Comparison of ENCODE assay signal across 8 mouse cellular contexts in the genomic region with DNA sequence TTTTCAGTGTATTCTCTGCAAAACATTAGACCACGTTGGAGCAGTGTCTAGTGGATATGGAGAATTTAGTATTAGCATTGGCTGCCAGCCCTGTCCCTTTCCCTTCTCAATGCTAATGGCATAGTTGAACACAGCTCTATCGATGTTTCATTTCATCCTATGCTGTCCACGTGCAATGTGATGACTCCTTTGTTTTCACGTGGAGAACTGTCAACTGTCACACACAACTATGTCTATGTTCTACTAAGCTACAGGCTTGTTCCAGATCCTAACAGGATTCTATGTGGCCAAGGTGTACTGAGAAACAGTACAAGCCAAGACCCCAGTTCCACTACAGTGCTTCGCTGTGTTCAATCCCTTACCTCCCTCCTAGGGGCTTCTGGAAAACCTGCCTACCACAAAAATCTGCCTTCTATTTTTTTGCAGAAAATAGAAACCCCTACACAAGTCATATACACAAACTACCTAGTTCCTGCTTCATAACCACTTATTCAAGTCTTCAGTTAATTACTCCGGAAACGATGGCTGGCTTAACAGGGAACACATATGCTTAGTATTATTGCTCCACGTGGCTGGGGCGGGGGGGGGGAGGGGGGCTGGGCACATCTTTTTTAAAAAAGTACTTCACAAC. TPM values are rescaled to one million over a fixed set of nuclear protein-coding genes. Genes with fewer than 3 reads are reported as not detected.
DNase-seq lines count a peak whose midpoint lies in the region; ATAC-seq and TF ChIP-seq lines count a peak whose summit lies in the region.

No protein-coding gene starts in this region.

- TF ChIP-seq CTCF in lung, embryonic 14.5 days (IDR thresholded peaks at IDR 0.05; ENCODE audit: low read depth) = no peak

- H3K9ac ChIP-seq in lung, embryonic 14.5 days = peak overlapping the region; percentile 99
- peak overlapping the region; percentile 99 for H3K9ac ChIP-seq in intestine, embryonic 16.5 days (ENCODE audit: low read depth, low read length)
- H3K9ac ChIP-seq in neural tube, embryonic 14.5 days (replicated peaks; ENCODE audit: low read depth, low read length) = peak overlapping the region; percentile 99; the same call in 1 of the 2 replicates

- H3K4me1 ChIP-seq in lung, embryonic 14.5 days (ENCODE audit: insufficient read depth) = peaks cover 28% of the 10 kb centered on the region
- H3K4me1 ChIP-seq in embryonic facial prominence, embryonic 10.5 days = peaks cover 37% of the 10 kb centered on the region
- H3K4me1 ChIP-seq in intestine, embryonic 16.5 days (ENCODE audit: control insufficient read depth, insufficient read depth, low read length) = peaks cover 29% of the 10 kb centered on the region
- H3K4me1 ChIP-seq in neural tube, embryonic 14.5 days (ENCODE audit: control insufficient read depth, insufficient read depth, low read length) = peaks cover 35% of the 10 kb centered on the region

- intact Hi-C loops in left cerebral cortex, postnatal 14 days (cut with DNase I) = no loop called here

- no peaks in the 10 kb centered on the region for H3K9me3 ChIP-seq in lung, embryonic 14.5 days (ENCODE audit: low read depth, low read length)
- no peaks in the 10 kb centered on the region for H3K9me3 ChIP-seq in embryonic facial prominence, embryonic 10.5 days
- H3K9me3 ChIP-seq in intestine, embryonic 16.5 days (ENCODE audit: control insufficient read depth, low read length) = no peaks in the 10 kb centered on the region
- no peaks in the 10 kb centered on the region for H3K9me3 ChIP-seq in neural tube, embryonic 14.5 days (ENCODE audit: control insufficient read depth, low read length)

- H3K36me3 ChIP-seq in lung, embryonic 14.5 days (ENCODE audit: insufficient read depth) = 0 out of 2 replicates have a peak, but pooled peaks cover 5% of the 10 kb centered on the region
- H3K36me3 ChIP-seq in embryonic facial prominence, embryonic 10.5 days (replicated peaks) = 0 out of 2 replicates have a peak, but pooled peaks cover 8% of the 10 kb centered on the region
- H3K36me3 ChIP-seq in intestine, embryonic 16.5 days (ENCODE audit: control insufficient read depth, insufficient read depth, low read length) = no peaks in the 10 kb centered on the region
- no peaks in the 10 kb centered on the region for H3K36me3 ChIP-seq in neural tube, embryonic 14.5 days (ENCODE audit: control insufficient read depth, insufficient read depth, low read length)

- no peak overlapping the region for H3K27ac ChIP-seq in lung, embryonic 14.5 days (ENCODE audit: low read depth)
- peak overlapping the region; percentile 100 for H3K27ac ChIP-seq in embryonic facial prominence, embryonic 10.5 days (replicated peaks)
- H3K27ac ChIP-seq in intestine, embryonic 16.5 days (ENCODE audit: low read length) = peak overlapping the region; percentile 19; the same call in 1 of the 2 replicates
- H3K27ac ChIP-seq in neural tube, embryonic 14.5 days (ENCODE audit: low read depth, low read length) = no peak overlapping the region

- no peaks in the 10 kb centered on the region for H3K27me3 ChIP-seq in lung, embryonic 14.5 days (ENCODE audit: insufficient read depth, low read length)
- H3K27me3 ChIP-seq in embryonic facial prominence, embryonic 10.5 days (replicated peaks; ENCODE audit: low read depth, poor library complexity, severe bottlenecking) = no peaks in the 10 kb centered on the region
- no peaks in the 10 kb centered on the region for H3K27me3 ChIP-seq in intestine, embryonic 16.5 days (replicated peaks; ENCODE audit: control insufficient read depth, insufficient read depth, low read length)
- no peaks in the 10 kb centered on the region for H3K27me3 ChIP-seq in neural tube, embryonic 14.5 days (ENCODE audit: control insufficient read depth, insufficient read depth, low read length)

- no peak for ATAC-seq in lung, embryonic 14.5 days (ENCODE audit: insufficient read depth)
- no peak for ATAC-seq in intestine, embryonic 16.5 days
- ATAC-seq in neural tube, embryonic 14.5 days (ENCODE audit: low read depth) = no peak

- H3K4me3 ChIP-seq in lung, embryonic 14.5 days (ENCODE audit: low read depth, low read length) = peak overlapping the region; percentile 94
- H3K4me3 ChIP-seq in embryonic facial prominence, embryonic 10.5 days = peak overlapping the region; percentile 89
- peak overlapping the region; percentile 91 for H3K4me3 ChIP-seq in intestine, embryonic 16.5 days (ENCODE audit: low read length)
- peak overlapping the region; percentile 87 for H3K4me3 ChIP-seq in neural tube, embryonic 14.5 days (ENCODE audit: low read depth, low read length)

- 5% methylated on average over 9 of the region's 9 CpGs for WGBS in lung, embryonic 14.5 days
- 15% methylated on average over 9 of the region's 9 CpGs for WGBS in embryonic facial prominence, embryonic 10.5 days
- WGBS in intestine, embryonic 16.5 days = 7% methylated on average over 9 of the region's 9 CpGs
- 7% methylated on average over 9 of the region's 9 CpGs for WGBS in neural tube, embryonic 14.5 days

- no peak for DNase-seq in lung, embryonic 14.5 days
- DNase-seq in lung, postnatal 10 days = no peak
- no peak for DNase-seq in embryonic facial prominence, embryonic 10.5 days (ENCODE audit: low spot score)
- DNase-seq in left cerebral cortex, postnatal 14 days (ENCODE audit: low spot score in 2 of 2) = no peak
- DNase-seq in kidney, postnatal 4 days = no peak
- no peak for DNase-seq in kidney, postnatal 25 days

- H3K4me2 ChIP-seq in lung, embryonic 14.5 days = peak overlapping the region; percentile 88
- peak overlapping the region; percentile 77 for H3K4me2 ChIP-seq in intestine, embryonic 16.5 days (ENCODE audit: low read depth, low read length)
- peak overlapping the region; percentile 88 for H3K4me2 ChIP-seq in neural tube, embryonic 14.5 days (ENCODE audit: low read depth, low read length)

RNA-seq across cellular contexts. Expression of gene Arglu1, which starts 1.4 kb away (rescaled TPM):
- polyA plus RNA-seq in lung, embryonic 14.5 days (2014; fragmentation: Nextera tagmentation; extraction: Ambion mirVana) = 159 and 164 TPM in 2 replicates
- polyA plus RNA-seq in embryonic facial prominence, embryonic 10.5 days (2016; fragmentation: Nextera tagmentation; extraction: Ambion mirVana) = 174 and 177 TPM in 2 replicates
- polyA plus RNA-seq in intestine, embryonic 16.5 days (2015; fragmentation: Nextera tagmentation; extraction: Ambion mirVana) = 66.3 and 68.9 TPM in 2 replicates
- 167 and 187 TPM in 2 replicates for polyA plus RNA-seq in neural tube, embryonic 14.5 days (2014; fragmentation: Nextera tagmentation; extraction: Ambion mirVana)
- total RNA-seq in left cerebral cortex, postnatal 14 days (2021) = 10 to 100 TPM; 88.1 to 95.1 TPM

RNA-seq across cellular contexts. Expression of gene Efnb2, which starts 27.9 kb away (rescaled TPM):
- 33.9 and 38.4 TPM in 2 replicates for polyA plus RNA-seq in lung, embryonic 14.5 days (2014; fragmentation: Nextera tagmentation; extraction: Ambion mirVana)
- polyA plus RNA-seq in embryonic facial prominence, embryonic 10.5 days (2016; fragmentation: Nextera tagmentation; extraction: Ambion mirVana) = 32.2 and 33.7 TPM in 2 replicates
- polyA plus RNA-seq in intestine, embryonic 16.5 days (2015; fragmentation: Nextera tagmentation; extraction: Ambion mirVana) = 4.9 and 8.6 TPM in 2 replicates
- 17.7 and 27.7 TPM in 2 replicates for polyA plus RNA-seq in neural tube, embryonic 14.5 days (2014; fragmentation: Nextera tagmentation; extraction: Ambion mirVana)
- 10 to 100 TPM; 67.0 to 82.2 TPM for total RNA-seq in left cerebral cortex, postnatal 14 days (2021)

Comparison
In these comparisons a context has a peak if more than half of its experiments do, and no peak if none do; other contexts are left out.
1. H3K27ac ChIP-seq: peak in embryonic facial prominence, embryonic 10.5 days (single experiment) and intestine, embryonic 16.5 days (single experiment); none in lung, embryonic 14.5 days (single experiment) and neural tube, embryonic 14.5 days (single experiment).
2. Peak in every context shown above with its lines, with median percentiles within 50 percentile points of each other: H3K4me2 ChIP-seq, H3K4me3 ChIP-seq and H3K9ac ChIP-seq.